Mouse (Mus musculus): ENCODE results near the gene Cpne2. TPM values are rescaled to one million over a fixed set of nuclear protein-coding genes. Genes with fewer than 3 reads are reported as not detected.

Gene Cpne2
- total RNA-seq, 1 experiment, result 12.5 TPM

- Histone ChIP-seq H3K9ac (ENCODE audit: insufficient read depth, low read depth, low read length, poor library complexity, severe bottlenecking) (no peak overlapping the region), H3K4me1 (ENCODE audit: control insufficient read depth in 2 of 2, insufficient read depth in 2 of 2, low read length in 2 of 2, poor library complexity in 1 of 2) (peaks cover 0 to 4% of the 10 kb centered on the region in 2 experiments; a peak in 2 of 4 replicates), H3K4me3 (ENCODE audit: insufficient read depth in 1 of 2, low read depth in 1 of 2, low read length in 2 of 2, poor library complexity in 1 of 2, severe bottlenecking in 1 of 2) (no peak overlapping the region), H3K36me3 (ENCODE audit: control insufficient read depth, insufficient read depth, low read length, poor library complexity, severe bottlenecking) (no peaks in the 10 kb centered on the region), H3K9me3 (ENCODE audit: control insufficient read depth, insufficient read depth, low read depth, low read length) (no peaks in the 10 kb centered on the region), H3K27ac (ENCODE audit: insufficient read depth, low read depth, low read length, poor library complexity, severe bottlenecking) (no peak overlapping the region)
- DNase-seq (ENCODE audit: low read depth, low spot score), result no peak
- in situ Hi-C loops (cut with MboI; ENCODE audit: low sequenced_read_pairs in 2 of 2, unreplicated experiment in 2 of 2), result no loop called here
- TF ChIP-seq ZC3H11A (IDR thresholded peaks at IDR 0.05; ENCODE audit: borderline replicate concordance, low read depth, low read length) (no peak), MAFK (IDR thresholded peaks at IDR 0.05; ENCODE audit: insufficient read depth, low read depth, low read length) (no peak), HCFC1 (IDR thresholded peaks at IDR 0.05; ENCODE audit: borderline replicate concordance, insufficient read depth, low read length) (no peak), ZNF384 (IDR thresholded peaks at IDR 0.05; ENCODE audit: low read depth, low read length) (no peak), CHD2 (IDR thresholded peaks at IDR 0.05; ENCODE audit: low read depth, low read length) (no peak)
Measured at GRCm38 (mm10) chr8:94549041-94549440, 16.3 kb downstream of the Cpne2 start.

- no peaks in the 10 kb centered on the region for H3K36me3 ChIP-seq (ENCODE audit: control insufficient read depth, insufficient read depth, low read length, poor library complexity, severe bottlenecking)
- H3K4me1 ChIP-seq (ENCODE audit: control insufficient read depth in 2 of 2, insufficient read depth in 2 of 2, low read length in 2 of 2, poor library complexity in 1 of 2), result no peaks in the 10 kb centered on the region
- DNase-seq (ENCODE audit: low read depth, low spot score), result no peak
- no peak overlapping the region for H3K9ac ChIP-seq (ENCODE audit: insufficient read depth, low read depth, low read length, poor library complexity, severe bottlenecking)
- in situ Hi-C loops (cut with MboI; ENCODE audit: low sequenced_read_pairs in 2 of 2, unreplicated experiment in 2 of 2), result no loop called here
- H3K27ac ChIP-seq (ENCODE audit: insufficient read depth, low read depth, low read length, poor library complexity, severe bottlenecking), result no peak overlapping the region
- no peaks in the 10 kb centered on the region for H3K9me3 ChIP-seq (ENCODE audit: control insufficient read depth, insufficient read depth, low read depth, low read length)
- no peak overlapping the region for H3K4me3 ChIP-seq (ENCODE audit: insufficient read depth in 1 of 2, low read depth in 1 of 2, low read length in 2 of 2, poor library complexity in 1 of 2, severe bottlenecking in 1 of 2)
- no peak for TF ChIP-seq ZNF384 (IDR thresholded peaks at IDR 0.05; ENCODE audit: low read depth, low read length)
- TF ChIP-seq ZC3H11A (IDR thresholded peaks at IDR 0.05; ENCODE audit: borderline replicate concordance, low read depth, low read length), result no peak
Measured at GRCm38 (mm10) chr8:94549482-94549881, 16.7 kb downstream of the Cpne2 start.

GRCm38 (mm10) chr8:94549998-94550397 is 17.2 kb downstream of the Cpne2 start:
- TF ChIP-seq CHD2 (IDR thresholded peaks at IDR 0.05; ENCODE audit: low read depth, low read length), result no peak
- TF ChIP-seq ZC3H11A (IDR thresholded peaks at IDR 0.05; ENCODE audit: borderline replicate concordance, low read depth, low read length), result no peak
- no peak for TF ChIP-seq ZNF384 (IDR thresholded peaks at IDR 0.05; ENCODE audit: low read depth, low read length)
- no peak for TF ChIP-seq HCFC1 (IDR thresholded peaks at IDR 0.05; ENCODE audit: borderline replicate concordance, insufficient read depth, low read length)
- TF ChIP-seq MAFK (IDR thresholded peaks at IDR 0.05; ENCODE audit: insufficient read depth, low read depth, low read length), result no peak
- H3K27ac ChIP-seq (ENCODE audit: insufficient read depth, low read depth, low read length, poor library complexity, severe bottlenecking), result no peak overlapping the region

GRCm38 (mm10) chr8:94551471-94552422 is 19.0 kb downstream of the Cpne2 start:
- H3K4me3 ChIP-seq (ENCODE audit: insufficient read depth in 1 of 2, low read depth in 1 of 2, low read length in 2 of 2, poor library complexity in 1 of 2, severe bottlenecking in 1 of 2), result no peak overlapping the region
- H3K4me1 ChIP-seq (ENCODE audit: control insufficient read depth in 2 of 2, insufficient read depth in 2 of 2, low read length in 2 of 2, poor library complexity in 1 of 2), result no peaks in the 10 kb centered on the region
- H3K9ac ChIP-seq (ENCODE audit: insufficient read depth, low read depth, low read length, poor library complexity, severe bottlenecking), result no peak overlapping the region
- H3K27ac ChIP-seq (ENCODE audit: insufficient read depth, low read depth, low read length, poor library complexity, severe bottlenecking), result no peak overlapping the region
- no peak for DNase-seq (ENCODE audit: low read depth, low spot score)
- TF ChIP-seq ZC3H11A (IDR thresholded peaks at IDR 0.05; ENCODE audit: borderline replicate concordance, low read depth, low read length) (no peak), ZNF384 (IDR thresholded peaks at IDR 0.05; ENCODE audit: low read depth, low read length) (no peak), CHD2 (IDR thresholded peaks at IDR 0.05; ENCODE audit: low read depth, low read length) (no peak), MAFK (IDR thresholded peaks at IDR 0.05; ENCODE audit: insufficient read depth, low read depth, low read length) (no peak), HCFC1 (IDR thresholded peaks at IDR 0.05; ENCODE audit: borderline replicate concordance, insufficient read depth, low read length) (no peak)
- in situ Hi-C loops (cut with MboI; ENCODE audit: low sequenced_read_pairs in 2 of 2, unreplicated experiment in 2 of 2), result no loop called here
- H3K9me3 ChIP-seq (ENCODE audit: control insufficient read depth, insufficient read depth, low read depth, low read length), result no peaks in the 10 kb centered on the region
- no peaks in the 10 kb centered on the region for H3K36me3 ChIP-seq (ENCODE audit: control insufficient read depth, insufficient read depth, low read length, poor library complexity, severe bottlenecking)

More at GRCm38 (mm10) chr8:94549998-94550397, 17.2 kb downstream of the Cpne2 start:
- no peak for DNase-seq (ENCODE audit: low read depth, low spot score)
- H3K9ac ChIP-seq (ENCODE audit: insufficient read depth, low read depth, low read length, poor library complexity, severe bottlenecking), result no peak overlapping the region
- no peaks in the 10 kb centered on the region for H3K36me3 ChIP-seq (ENCODE audit: control insufficient read depth, insufficient read depth, low read length, poor library complexity, severe bottlenecking)
- no peak overlapping the region for H3K4me3 ChIP-seq (ENCODE audit: insufficient read depth in 1 of 2, low read depth in 1 of 2, low read length in 2 of 2, poor library complexity in 1 of 2, severe bottlenecking in 1 of 2)
- H3K9me3 ChIP-seq (ENCODE audit: control insufficient read depth, insufficient read depth, low read depth, low read length), result no peaks in the 10 kb centered on the region
- H3K4me1 ChIP-seq (ENCODE audit: control insufficient read depth in 2 of 2, insufficient read depth in 2 of 2, low read length in 2 of 2, poor library complexity in 1 of 2), result no peaks in the 10 kb centered on the region
- in situ Hi-C loops (cut with MboI; ENCODE audit: low sequenced_read_pairs in 2 of 2, unreplicated experiment in 2 of 2), result no loop called here

All from ES-E14 (cell line).